Mouse (Mus musculus) neural tube, postnatal 0 days (tissue): ENCODE data around the gene Zfp429. TPM values are rescaled to one million over a fixed set of nuclear protein-coding genes. Genes with fewer than 3 reads are reported as not detected.

Source experiments
- polyA plus RNA-seq: library from polyadenylated mRNA; unstranded; fragments of >200 nt; fragmentation: Nextera tagmentation; extraction: Ambion mirVana; gene quantifications from 2 replicates; pipeline ENCODE4 v1.2.1, GENCODE M21; 2015

Zfp429 gene
- 2.1 and 3.8 TPM in 2 replicates for polyA plus RNA-seq

DNA sequence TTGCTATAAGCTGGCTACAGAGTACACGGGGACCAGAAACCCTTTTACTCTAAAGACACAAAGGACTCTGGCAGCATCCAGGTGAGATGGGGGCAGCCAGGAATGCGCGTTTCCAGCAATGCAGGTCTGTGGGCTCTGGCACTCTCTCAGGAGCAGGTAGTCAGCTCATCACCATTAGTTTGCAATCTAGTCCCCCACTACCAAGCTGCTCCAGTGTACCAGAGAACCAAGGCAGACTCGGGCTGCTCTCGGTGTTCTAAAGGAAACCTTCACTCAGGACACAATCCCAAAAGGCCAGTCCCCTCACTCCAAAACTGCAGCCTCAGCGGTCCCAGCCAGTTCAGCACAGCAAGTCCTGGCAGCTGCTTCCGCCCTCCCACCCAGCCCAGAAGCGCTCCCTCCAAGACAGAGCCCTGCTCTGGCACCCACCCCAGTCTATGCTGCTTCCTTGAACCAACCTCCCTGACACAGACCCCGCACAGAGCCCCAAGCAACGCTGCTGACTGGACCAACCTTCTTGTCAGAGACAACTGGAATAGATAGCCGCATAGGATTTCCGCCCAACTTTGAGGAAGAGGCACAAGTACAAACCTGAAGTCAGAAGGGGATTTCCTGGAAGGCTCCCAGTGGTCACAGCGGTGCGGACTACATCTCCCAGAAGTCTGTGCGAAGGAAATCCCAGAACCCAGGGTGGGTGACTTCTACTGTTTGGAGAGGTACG is at the start of gene Zfp429:
Gene Zfp429, minus strand, starts transcription at position 637 of the 721 bp plus-strand sequence.

DNA sequence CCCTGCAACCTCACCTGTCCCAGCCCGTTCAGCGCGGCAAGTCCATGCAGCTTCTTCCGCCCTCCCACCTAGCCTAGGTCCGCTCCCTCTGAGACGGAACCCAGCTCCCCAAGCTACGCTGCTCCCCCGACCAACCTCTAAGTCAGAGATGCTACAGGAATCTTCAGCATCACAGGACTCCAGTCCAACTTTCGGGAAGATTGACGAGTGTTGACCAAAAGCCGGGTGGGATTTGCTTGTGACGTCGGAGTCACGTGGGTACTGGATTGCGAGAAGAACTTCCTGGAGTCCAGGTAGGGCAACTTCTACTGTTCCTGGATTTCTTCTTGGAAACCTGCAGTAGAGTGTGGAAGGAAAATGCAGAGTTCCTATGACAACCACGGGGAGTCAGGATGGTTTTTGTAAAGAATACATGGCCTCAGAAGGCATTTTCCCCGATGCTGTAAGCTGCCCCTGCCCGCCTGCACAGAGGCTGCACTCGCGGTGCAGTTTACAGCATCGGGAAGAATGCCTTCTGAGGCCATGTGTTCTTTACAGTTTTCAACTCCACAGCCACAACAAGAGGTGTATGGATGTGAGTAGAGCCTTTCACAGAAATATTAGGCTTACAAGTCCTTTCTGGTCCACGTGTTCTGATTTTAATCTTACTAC is 21.7 kb upstream of the Zfp429 start, which contains the start of gene Zfp459:
Gene Zfp459, minus strand, starts transcription at position 212 of the 651 bp plus-strand sequence.

DNA sequence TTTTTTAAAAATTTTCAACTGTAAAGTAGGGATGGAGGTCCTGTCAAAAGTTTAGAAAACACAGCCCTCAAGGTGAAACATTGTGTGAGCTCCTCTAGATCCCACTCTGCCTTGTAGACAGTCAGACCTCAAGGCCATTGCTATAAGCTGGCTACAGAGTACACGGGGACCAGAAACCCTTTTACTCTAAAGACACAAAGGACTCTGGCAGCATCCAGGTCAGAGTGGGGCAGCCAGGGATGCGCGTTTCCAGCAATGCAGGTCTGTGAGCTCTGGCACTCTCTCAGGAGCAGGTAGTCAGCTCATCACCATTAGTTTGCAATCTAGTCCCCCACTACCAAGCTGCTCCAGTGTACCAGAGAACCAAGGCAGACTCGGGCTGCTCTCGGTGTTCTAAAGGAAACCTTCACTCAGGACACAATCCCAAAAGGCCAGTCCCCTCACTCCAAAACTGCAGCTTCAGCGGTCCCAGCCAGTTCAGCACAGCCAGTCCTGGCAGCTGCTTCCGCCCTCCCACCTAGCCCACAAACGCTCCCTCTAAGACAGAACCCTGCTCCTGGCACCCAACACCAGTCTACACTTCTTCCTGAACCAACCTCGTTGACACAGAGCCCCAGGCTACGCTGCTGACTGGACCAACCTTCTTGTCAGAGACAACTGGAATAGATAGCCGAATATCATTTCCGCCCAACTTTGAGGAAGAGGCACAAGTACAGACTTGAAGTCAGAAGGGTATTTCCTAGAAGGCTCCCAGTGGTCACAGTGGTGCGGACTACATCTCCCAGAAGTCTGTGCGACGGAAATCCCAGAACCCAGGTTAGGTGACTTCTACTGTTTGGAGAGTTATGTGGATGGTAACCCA is 24.3 kb downstream of the Zfp429 start, which contains the start of the genes Gm28041 and Zfp456:
Gene Gm28041, minus strand, starts transcription at position 684 of the 862 bp plus-strand sequence.
Gene Zfp456, minus strand, starts transcription at position 761 of the 862 bp plus-strand sequence.

DNA sequence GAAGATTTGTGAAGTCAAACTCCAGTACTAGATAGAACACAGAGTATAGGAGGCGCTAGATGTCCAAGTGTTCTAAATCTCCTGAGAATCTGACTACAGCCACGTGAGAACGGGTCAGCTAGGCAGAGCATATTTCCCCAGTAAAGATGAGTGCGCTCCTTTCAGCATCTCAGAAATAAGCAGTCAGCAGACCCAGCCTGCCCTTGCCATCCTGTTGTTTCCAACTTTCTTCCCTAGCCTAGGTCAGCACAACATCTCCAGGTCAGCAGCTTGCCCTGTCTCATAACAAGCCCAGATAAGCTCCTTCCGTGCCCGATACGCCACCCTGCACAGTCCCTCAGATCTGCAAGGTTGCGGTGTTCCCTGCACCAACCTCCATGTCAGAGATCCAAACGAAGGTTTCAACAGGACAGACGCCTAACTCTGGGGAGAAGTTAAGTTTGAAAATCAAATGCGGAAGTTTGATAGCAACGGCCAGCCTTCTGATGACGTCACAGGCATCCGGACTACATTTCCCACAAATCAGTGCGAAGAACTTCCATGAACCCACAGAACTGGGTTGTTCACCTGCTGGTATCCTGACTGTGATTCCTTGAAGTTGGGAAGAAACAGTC is 39.4 kb downstream of the Zfp429 start, which contains the start of the genes Gm28044 and Zfp953:
Gene Gm28044, minus strand, starts transcription at position 406 of the 614 bp plus-strand sequence.
Gene Zfp953, minus strand, starts transcription at position 475 of the 614 bp plus-strand sequence.

Other genes with a start within 250 kb of the Zfp429 start
- 3.9 and 4.2 TPM in 2 replicates for gene Rsl1, start 226.6 kb downstream of the Zfp429 start, polyA plus RNA-seq
- gene Zfp455, start 205.3 kb downstream of the Zfp429 start, polyA plus RNA-seq = 1.6 and 2.1 TPM in 2 replicates
- gene Zfp458, start 121.4 kb downstream of the Zfp429 start, polyA plus RNA-seq = 4.7 and 5.2 TPM in 2 replicates
- 0.39 and 1.1 TPM in 2 replicates for gene Zfp457, start 93.3 kb downstream of the Zfp429 start, polyA plus RNA-seq
- gene Zfp595, start 67.2 kb downstream of the Zfp429 start, polyA plus RNA-seq = 1.0 TPM in 2 replicates
- gene Gm28044, start 39.3 kb downstream of the Zfp429 start, polyA plus RNA-seq = not detected in 2 replicates
- gene Zfp953, start 39.2 kb downstream of the Zfp429 start, polyA plus RNA-seq = 0.37 and 0.43 TPM in 2 replicates
- not detected in 2 replicates for gene Gm28041, start 24.1 kb downstream of the Zfp429 start, polyA plus RNA-seq
- gene Zfp456, start 24.0 kb downstream of the Zfp429 start, polyA plus RNA-seq = 0.41 and 0.58 TPM in 2 replicates
- 0.99 and 1.4 TPM in 2 replicates for gene Zfp459, start 21.6 kb upstream of the Zfp429 start, polyA plus RNA-seq
- 4.7 and 5.3 TPM in 2 replicates for gene Zfp874a, start 51.8 kb upstream of the Zfp429 start, polyA plus RNA-seq
- gene Zfp874b, start 84.4 kb upstream of the Zfp429 start, polyA plus RNA-seq = 2.3 and 2.6 TPM in 2 replicates
- 6.5 TPM in 2 replicates for gene Zfp58, start 100.7 kb upstream of the Zfp429 start, polyA plus RNA-seq
- not detected in 2 replicates for gene Gm26965, start 126.3 kb upstream of the Zfp429 start, polyA plus RNA-seq
- 32.4 and 37.9 TPM in 2 replicates for gene Zfp87, start 126.4 kb upstream of the Zfp429 start, polyA plus RNA-seq
- 6.0 and 8.2 TPM in 2 replicates for gene Zfp748, start 154.0 kb upstream of the Zfp429 start, polyA plus RNA-seq
- 3.1 and 3.9 TPM in 2 replicates for gene Zfp729b, start 209.9 kb upstream of the Zfp429 start, polyA plus RNA-seq
- gene Gm49345, start 237.9 kb upstream of the Zfp429 start, polyA plus RNA-seq = 0.69 and 3.1 TPM in 2 replicates
- gene Zfp729a, start 238.0 kb upstream of the Zfp429 start, polyA plus RNA-seq = 2.5 and 2.8 TPM in 2 replicates